Mouse (Mus musculus) lung, embryonic 16.5 days (tissue): ENCODE measurements at regions not wholly inside any gene's neighbourhood (a gene's known extent, or its start where the extent isn't known, plus 50 kb on each side); places are given as distances from the start of the nearest gene placed in this dataset.

Experiments
- ATAC-seq: fragments of 200-750 bp; cut with Nextera tagmentation; 2 replicates; pipeline ENCODE4 v1.8.0; 2017; ENCODE audit warnings: low read depth, mild to moderate bottlenecking, moderate library complexity
- H3K27ac ChIP-seq: fragments of 300-500 bp; sonication (generic); 2 replicates; pipeline ENCODE4 v1.5.1; 2014; ENCODE audit warnings: mild to moderate bottlenecking, control low read depth, low read length
- H3K27me3 ChIP-seq: fragments of 300-500 bp; sonication (generic); 2 replicates; pipeline ENCODE4 v1.6.1; 2014; ENCODE audit warnings: low read depth, low read length, mixed read lengths; ENCODE audit not compliant: control insufficient read depth, insufficient read depth
- H3K36me3 ChIP-seq: fragments of 300-500 bp; sonication (generic); 2 replicates; pipeline ENCODE4 v1.6.1; 2014; ENCODE audit warnings: low read length; ENCODE audit not compliant: control insufficient read depth, insufficient read depth
- H3K4me1 ChIP-seq: fragments of 300-500 bp; sonication (generic); replicated peaks from 2 replicates; pipeline ENCODE4 v1.6.1; 2014; ENCODE audit warnings: low read length, mixed read lengths; ENCODE audit not compliant: control insufficient read depth, insufficient read depth
- H3K4me2 ChIP-seq: fragments of 300-500 bp; sonication (generic); 2 replicates; pipeline ENCODE4 v1.6.1; 2014; ENCODE audit warnings: low read depth, low read length, control low read depth
- H3K4me3 ChIP-seq: fragments of 300-500 bp; sonication (generic); 2 replicates; pipeline ENCODE4 v1.5.1; 2014; ENCODE audit warnings: mild to moderate bottlenecking, low read length, control low read depth
- H3K9ac ChIP-seq: fragments of 300-500 bp; sonication (generic); 2 replicates; pipeline ENCODE4 v1.6.1; 2014; ENCODE audit warnings: low read length, control low read depth
- H3K9me3 ChIP-seq: fragments of 300-500 bp; sonication (generic); 2 replicates; pipeline ENCODE4 v1.6.1; 2016; ENCODE audit warnings: low read length; ENCODE audit not compliant: control insufficient read depth
- WGBS: fragments of 180-500 bp; shearing (Covaris S2); extraction: QIAGEN DNeasy Blood & Tissue Kit; methylation state at CpG from one replicate; pipeline ENCODE4 v1.1.7; 2014; 5-methylcytosine and 5-hydroxymethylcytosine counted together

GRCm38 (mm10) chr12:86579716-86580115 lies 98.8 kb upstream of the Vash1 start:
- Histone ChIP-seq H3K27ac (no peak overlapping the region), H3K27me3 (no peaks in the 10 kb centered on the region), H3K36me3 (no peaks in the 10 kb centered on the region), H3K9ac (no peak overlapping the region), H3K4me1 (no peaks in the 10 kb centered on the region), H3K4me3 (no peak overlapping the region), H3K4me2 (no peak overlapping the region), H3K9me3 (no peaks in the 10 kb centered on the region)
- 73% methylated on average over 2 of the region's 2 CpGs for WGBS
- ATAC-seq, result no peak

GRCm38 (mm10) chr12:86580132-86580718 lies 98.3 kb upstream of the Vash1 start:
- 55% methylated on average over 4 of the region's 4 CpGs for WGBS
- Histone ChIP-seq H3K27me3 (no peaks in the 10 kb centered on the region), H3K4me1 (no peaks in the 10 kb centered on the region), H3K4me2 (no peak overlapping the region), H3K9ac (no peak overlapping the region), H3K27ac (no peak overlapping the region), H3K4me3 (no peak overlapping the region), H3K36me3 (no peaks in the 10 kb centered on the region), H3K9me3 (no peaks in the 10 kb centered on the region)
- ATAC-seq, result no peak

GRCm38 (mm10) chr12:86582076-86582475 lies 96.4 kb upstream of the Vash1 start:
- no peak overlapping the region for H3K9ac ChIP-seq
- no peaks in the 10 kb centered on the region for H3K36me3 ChIP-seq
- no peaks in the 10 kb centered on the region for H3K9me3 ChIP-seq
- H3K4me1 ChIP-seq, result no peaks in the 10 kb centered on the region
- H3K4me3 ChIP-seq, result no peak overlapping the region
- 28% methylated on average over 3 of the region's 3 CpGs for WGBS
- no peaks in the 10 kb centered on the region for H3K27me3 ChIP-seq
- ATAC-seq, result peak; percentile 26; the same call in 1 of the 2 replicates
- no peak overlapping the region for H3K27ac ChIP-seq
- no peak overlapping the region for H3K4me2 ChIP-seq

- Histone ChIP-seq H3K9ac (no peak overlapping the region), H3K4me1 (no peaks in the 10 kb centered on the region), H3K27ac (no peak overlapping the region), H3K4me2 (no peak overlapping the region), H3K9me3 (no peaks in the 10 kb centered on the region), H3K4me3 (no peak overlapping the region), H3K27me3 (no peaks in the 10 kb centered on the region), H3K36me3 (no peaks in the 10 kb centered on the region)
- ATAC-seq, result no peak
- 74% methylated on average over 6 of the region's 6 CpGs for WGBS
Observed at GRCm38 (mm10) chr12:86588010-86588409, 90.5 kb upstream of the Vash1 start.

GRCm38 (mm10) chr12:86592509-86592908 lies 86.0 kb upstream of the Vash1 start:
- H3K27ac ChIP-seq, result no peak overlapping the region
- H3K4me1 ChIP-seq, result no peaks in the 10 kb centered on the region
- 42% methylated on average over 7 of the region's 7 CpGs for WGBS
- H3K4me2 ChIP-seq, result no peak overlapping the region
- H3K27me3 ChIP-seq, result no peaks in the 10 kb centered on the region
- ATAC-seq, result no peak
- no peak overlapping the region for H3K9ac ChIP-seq
- H3K9me3 ChIP-seq, result no peaks in the 10 kb centered on the region
- H3K36me3 ChIP-seq, result no peaks in the 10 kb centered on the region
- no peak overlapping the region for H3K4me3 ChIP-seq

GRCm38 (mm10) chr12:86594647-86595046 lies 83.9 kb upstream of the Vash1 start:
- Histone ChIP-seq H3K4me3 (no peak overlapping the region), H3K27ac (no peak overlapping the region), H3K9me3 (no peaks in the 10 kb centered on the region), H3K27me3 (no peaks in the 10 kb centered on the region), H3K36me3 (no peaks in the 10 kb centered on the region), H3K4me2 (no peak overlapping the region), H3K4me1 (no peaks in the 10 kb centered on the region), H3K9ac (no peak overlapping the region)
- ATAC-seq, result no peak
- 72% methylated on average over 11 of the region's 11 CpGs for WGBS

GRCm38 (mm10) chr12:86600041-86600440 lies 78.5 kb upstream of the Vash1 start:
- no peak for ATAC-seq
- Histone ChIP-seq H3K4me1 (no peaks in the 10 kb centered on the region), H3K27ac (no peak overlapping the region), H3K27me3 (no peaks in the 10 kb centered on the region), H3K36me3 (no peaks in the 10 kb centered on the region), H3K4me3 (no peak overlapping the region), H3K4me2 (no peak overlapping the region), H3K9ac (no peak overlapping the region), H3K9me3 (no peaks in the 10 kb centered on the region)
- WGBS, result 17% methylated on average over 1 of the region's 1 CpGs

- H3K4me2 ChIP-seq, result no peak overlapping the region
- ATAC-seq, result no peak
- no peaks in the 10 kb centered on the region for H3K27me3 ChIP-seq
- H3K27ac ChIP-seq, result no peak overlapping the region
- WGBS, result 84% methylated on average over 5 of the region's 5 CpGs
- no peaks in the 10 kb centered on the region for H3K4me1 ChIP-seq
- H3K36me3 ChIP-seq, result no peaks in the 10 kb centered on the region
- no peak overlapping the region for H3K4me3 ChIP-seq
- no peaks in the 10 kb centered on the region for H3K9me3 ChIP-seq
- no peak overlapping the region for H3K9ac ChIP-seq
Observed at GRCm38 (mm10) chr12:86603521-86603920, 75.0 kb upstream of the Vash1 start.

- Histone ChIP-seq H3K4me3 (no peak overlapping the region), H3K36me3 (no peaks in the 10 kb centered on the region), H3K9ac (no peak overlapping the region), H3K27ac (no peak overlapping the region), H3K27me3 (no peaks in the 10 kb centered on the region), H3K4me2 (no peak overlapping the region), H3K9me3 (no peaks in the 10 kb centered on the region), H3K4me1 (no peaks in the 10 kb centered on the region)
- ATAC-seq, result no peak
- WGBS, result 55% methylated on average over 9 of the region's 9 CpGs
Observed at GRCm38 (mm10) chr12:86612431-86613040, 66.0 kb upstream of the Vash1 start.
